Mouse (Mus musculus) heart, embryonic 14.5 days (tissue): ENCODE measurements around the gene Kansl1l. TPM values are rescaled to one million over a fixed set of nuclear protein-coding genes. Genes with fewer than 3 reads are reported as not detected.

ENCODE experiments used
- ATAC-seq: fragments of 200-750 bp; cut with Nextera tagmentation; 2 replicates; pipeline ENCODE4 v1.8.0; 2017; ENCODE audit warnings: low read depth, moderate TSS enrichment; ENCODE audit not compliant: insufficient number of reproducible peaks, insufficient read depth, low FRiP score
- H3K27ac ChIP-seq, 2 experiments: fragments of 200-500 bp in 1 of 2; fragments of 300-500 bp in 1 of 2; sonication (generic) in 1 of 2; replicated peaks in 1 of 2; 2 replicates each; pipeline ENCODE4 v1.5.1; 2012 to 2014; ENCODE audit warnings: low read depth in 2 of 2, low read length in 2 of 2, control low read depth in 1 of 2, mild to moderate bottlenecking in 1 of 2, mixed read lengths in 1 of 2; ENCODE audit not compliant: control insufficient read depth in 1 of 2, insufficient read depth in 1 of 2
- H3K27me3 ChIP-seq: fragments of 300-500 bp; sonication (generic); 2 replicates; pipeline ENCODE4 v1.6.1; 2014; ENCODE audit warnings: mild to moderate bottlenecking, low read length, control low read depth; ENCODE audit not compliant: control insufficient read depth, insufficient read depth
- H3K36me3 ChIP-seq: fragments of 300-500 bp; sonication (generic); 2 replicates; pipeline ENCODE4 v1.6.1; 2014; ENCODE audit warnings: mild to moderate bottlenecking, control low read depth, low read length, mixed read lengths; ENCODE audit not compliant: control insufficient read depth, insufficient read depth
- H3K4me1 ChIP-seq, 2 experiments: fragments of 200-500 bp in 1 of 2; fragments of 300-500 bp in 1 of 2; sonication (generic) in 1 of 2; 2 replicates each; pipeline ENCODE4 v1.6.1; 2012 to 2014; ENCODE audit warnings: low read length in 2 of 2, control low read depth in 1 of 2, mixed read lengths in 1 of 2; ENCODE audit not compliant: control insufficient read depth in 2 of 2, insufficient read depth in 2 of 2
- H3K4me2 ChIP-seq: fragments of 300-500 bp; sonication (generic); 2 replicates; pipeline ENCODE4 v1.6.1; 2014; ENCODE audit warnings: mild to moderate bottlenecking, low read length
- H3K4me3 ChIP-seq, 2 experiments: fragments of 200-500 bp in 1 of 2; fragments of 300-500 bp in 1 of 2; sonication (generic) in 1 of 2; 2 replicates each; pipeline ENCODE4 v1.5.1; 2012 to 2014; ENCODE audit warnings: low read length in 2 of 2, mild to moderate bottlenecking in 2 of 2, control low read depth in 1 of 2, low read depth in 1 of 2, moderate library complexity in 1 of 2; ENCODE audit not compliant: control insufficient read depth in 1 of 2, insufficient read depth in 1 of 2
- H3K9ac ChIP-seq: fragments of 300-500 bp; sonication (generic); 2 replicates; pipeline ENCODE4 v1.6.1; 2014; ENCODE audit warnings: mild to moderate bottlenecking, low read length
- H3K9me3 ChIP-seq: fragments of 300-500 bp; sonication (generic); 2 replicates; pipeline ENCODE4 v1.6.1; 2016; ENCODE audit warnings: low read length, control low read depth; ENCODE audit not compliant: control insufficient read depth
- WGBS: fragments of 180-500 bp; shearing (Covaris S2); extraction: QIAGEN DNeasy Blood & Tissue Kit; methylation state at CpG from one replicate; pipeline ENCODE4 v1.1.7; 2014; 5-methylcytosine and 5-hydroxymethylcytosine counted together
- polyA plus RNA-seq: library from polyadenylated mRNA; unstranded; fragments of >200 nt; fragmentation: Nextera tagmentation; extraction: Ambion mirVana; gene quantifications from 2 replicates; pipeline ENCODE4 v1.2.1, GENCODE M21; 2014

Gene Kansl1l
- polyA plus RNA-seq, 1 experiment from 2014 or later = 13.8 TPM

DNA sequence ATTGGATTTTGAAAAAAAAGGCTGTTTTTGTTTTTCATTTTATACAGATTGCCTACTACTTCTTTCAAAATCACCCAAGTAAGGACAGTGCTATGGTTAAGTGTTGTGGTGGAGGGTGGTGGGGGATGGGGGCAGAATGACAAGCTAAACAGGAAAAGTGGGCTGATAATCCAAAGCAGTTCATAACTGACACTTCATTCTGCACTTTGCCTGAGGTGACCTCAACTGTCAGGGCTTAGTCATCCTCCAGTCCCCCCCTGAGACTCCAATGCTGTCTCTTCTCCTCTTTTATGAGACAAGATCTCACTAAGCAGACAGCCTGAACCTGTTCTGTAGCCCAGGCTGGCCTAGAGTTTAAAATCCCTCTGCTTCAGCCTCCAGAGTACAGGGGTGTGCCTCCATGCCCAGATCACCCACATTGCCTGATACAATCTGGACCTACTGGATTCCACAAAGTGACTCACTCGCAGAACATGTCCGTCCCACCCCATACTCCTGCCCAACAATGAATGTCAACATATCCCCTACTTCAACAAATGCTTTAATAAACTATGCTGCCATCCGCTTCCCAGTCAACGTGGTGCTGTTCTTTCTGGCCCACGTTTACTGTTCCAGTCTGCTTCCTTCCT, 28.4 kb upstream of the Kansl1l start:
- ATAC-seq = no peak
- Histone ChIP-seq H3K9me3 (peaks cover 7% of the 10 kb centered on the region; the same call in 1 of the 2 replicates), H3K27ac (no peak overlapping the region), H3K9ac (no peak overlapping the region), H3K36me3 (peaks cover 86% of the 10 kb centered on the region), H3K4me2 (no peak overlapping the region), H3K4me1 (0 out of 4 replicates have a peak, but pooled peaks cover 0 to 2% of the 10 kb centered on the region in 2 experiments), H3K4me3 (no peak overlapping the region), H3K27me3 (no peaks in the 10 kb centered on the region)
- WGBS = 78% methylated on average over 5 of the region's 5 CpGs

DNA sequence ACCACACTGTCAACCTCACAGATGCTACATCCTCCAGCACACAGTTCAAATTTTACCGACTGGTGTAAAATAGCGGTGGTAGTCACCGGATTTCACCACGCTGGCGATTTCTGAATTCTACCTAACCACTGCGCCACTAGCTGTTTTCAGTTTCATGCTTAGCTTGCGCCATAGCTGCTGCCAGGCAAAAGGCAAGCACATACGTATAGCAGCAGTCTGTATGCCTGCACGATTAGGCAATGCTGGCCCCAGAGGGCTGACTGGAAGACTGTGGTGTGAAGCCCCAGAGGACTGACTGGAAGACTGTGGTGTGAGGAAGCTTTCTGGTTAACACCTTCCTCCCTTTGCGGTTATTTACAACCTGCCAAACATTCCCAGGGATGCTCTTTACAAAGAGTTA, 24.6 kb upstream of the Kansl1l start:
- WGBS = 86% methylated on average over 10 of the region's 10 CpGs
- H3K4me2 ChIP-seq = no peak overlapping the region
- H3K27me3 ChIP-seq = no peaks in the 10 kb centered on the region
- H3K4me3 ChIP-seq = no peak overlapping the region
- peaks cover 2 to 13% of the 10 kb centered on the region in 2 experiments; a peak in 2 of 4 replicates for H3K4me1 ChIP-seq
- no peak for ATAC-seq
- peaks cover 78% of the 10 kb centered on the region for H3K36me3 ChIP-seq
- H3K9ac ChIP-seq = no peak overlapping the region
- H3K27ac ChIP-seq = no peak overlapping the region
- no peaks in the 10 kb centered on the region for H3K9me3 ChIP-seq

DNA sequence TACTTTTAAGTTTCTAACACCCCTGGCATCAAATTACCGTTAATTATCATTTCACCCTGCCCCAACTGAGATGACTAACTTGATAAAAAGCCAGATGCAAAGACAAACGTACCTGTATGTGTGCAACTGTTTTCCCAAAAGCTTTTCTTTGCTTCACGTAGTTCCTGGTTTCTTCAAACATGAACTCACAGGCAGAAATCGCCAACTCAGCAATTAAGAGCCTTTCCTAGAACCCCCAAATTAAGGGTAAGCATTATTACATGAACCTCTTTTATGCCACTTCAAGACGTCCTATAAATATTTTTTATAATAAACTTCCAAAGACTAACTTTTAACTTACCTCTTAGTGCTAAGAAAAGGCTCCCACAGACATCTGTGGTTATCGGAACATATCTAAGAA, 24.1 kb upstream of the Kansl1l start:
- peaks cover 2 to 13% of the 10 kb centered on the region in 2 experiments; a peak in 2 of 4 replicates for H3K4me1 ChIP-seq
- H3K4me3 ChIP-seq = no peak overlapping the region
- WGBS = 82% methylated on average over 6 of the region's 6 CpGs
- H3K27ac ChIP-seq = no peak overlapping the region; a peak in 1 of 4 replicates
- no peak overlapping the region for H3K9ac ChIP-seq
- H3K36me3 ChIP-seq = peaks cover 77% of the 10 kb centered on the region
- ATAC-seq = no peak
- H3K9me3 ChIP-seq = no peaks in the 10 kb centered on the region
- H3K27me3 ChIP-seq = no peaks in the 10 kb centered on the region
- H3K4me2 ChIP-seq = no peak overlapping the region

DNA sequence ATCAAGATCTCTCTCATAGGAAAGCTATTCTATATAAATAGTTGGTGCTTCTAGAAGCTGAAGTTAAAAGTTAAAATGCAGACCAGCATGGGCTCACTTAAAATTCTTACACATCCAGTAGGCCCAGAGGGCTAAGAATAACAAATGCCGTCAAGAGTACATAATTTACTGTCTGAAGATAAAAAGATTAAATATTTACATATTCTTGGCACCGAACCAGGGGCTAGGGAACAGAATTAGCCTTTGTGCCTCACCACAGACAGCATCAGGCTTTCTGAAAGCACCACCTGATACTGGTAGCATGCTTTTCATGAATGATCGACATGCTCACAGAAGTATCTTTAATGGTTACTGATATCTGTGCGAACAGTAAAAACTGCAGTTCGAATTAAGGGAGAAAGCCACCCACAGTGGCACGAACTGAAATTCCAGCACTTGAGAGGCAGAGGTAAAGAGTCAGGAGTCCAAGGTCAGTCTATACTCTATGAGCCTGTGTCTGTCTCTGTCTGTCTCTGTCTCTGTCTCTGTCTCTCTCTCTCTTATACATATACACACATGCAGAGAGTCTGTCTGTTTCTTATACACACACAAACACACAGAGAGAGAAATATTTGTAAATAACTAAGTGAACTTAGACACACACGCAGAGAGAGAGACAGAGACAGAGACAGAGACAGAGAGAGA, 22.5 kb upstream of the Kansl1l start:
- H3K9me3 ChIP-seq = no peaks in the 10 kb centered on the region
- peaks cover 2 to 13% of the 10 kb centered on the region in 2 experiments; a peak in 2 of 4 replicates for H3K4me1 ChIP-seq
- peaks cover 74% of the 10 kb centered on the region for H3K36me3 ChIP-seq
- ATAC-seq = peak; percentile 62
- WGBS = 41% methylated on average over 7 of the region's 7 CpGs
- H3K27me3 ChIP-seq = no peaks in the 10 kb centered on the region
- H3K9ac ChIP-seq = peak overlapping the region; percentile 51
- H3K27ac ChIP-seq = peak overlapping the region; percentile 69 to 82
- H3K4me2 ChIP-seq = 0 out of 2 replicates have a peak overlapping the region, but pooled peaks have one; percentile 6
- no peak overlapping the region for H3K4me3 ChIP-seq

DNA sequence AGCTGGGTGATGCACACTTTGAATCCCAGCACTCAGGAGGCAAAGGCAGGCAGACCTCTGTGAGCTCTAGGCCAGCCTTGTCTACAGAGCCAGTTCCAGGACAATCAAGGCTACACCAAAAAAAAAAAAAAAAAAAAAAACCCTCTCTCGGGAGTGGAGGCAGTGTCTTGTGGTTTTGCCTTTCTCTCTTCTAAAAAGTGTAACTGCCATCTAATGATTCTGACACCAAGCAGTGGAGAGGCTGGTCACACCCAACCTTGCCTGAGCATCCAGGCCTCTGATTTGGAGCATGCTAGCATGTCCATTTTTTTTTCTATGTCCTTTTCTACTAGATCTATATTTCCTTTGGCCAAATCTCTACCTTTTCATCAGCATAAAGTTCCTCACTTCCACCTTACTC, 21.8 kb upstream of the Kansl1l start:
- peaks cover 80% of the 10 kb centered on the region for H3K36me3 ChIP-seq
- no peak for ATAC-seq
- 67% methylated on average over 1 of the region's 1 CpGs for WGBS
- no peak overlapping the region for H3K4me2 ChIP-seq
- H3K4me3 ChIP-seq = no peak overlapping the region
- no peak overlapping the region for H3K9ac ChIP-seq
- H3K4me1 ChIP-seq = peaks cover 2 to 13% of the 10 kb centered on the region in 2 experiments; a peak in 2 of 4 replicates
- H3K9me3 ChIP-seq = no peaks in the 10 kb centered on the region
- peak overlapping the region; percentile 64 to 69 for H3K27ac ChIP-seq
- no peaks in the 10 kb centered on the region for H3K27me3 ChIP-seq

DNA sequence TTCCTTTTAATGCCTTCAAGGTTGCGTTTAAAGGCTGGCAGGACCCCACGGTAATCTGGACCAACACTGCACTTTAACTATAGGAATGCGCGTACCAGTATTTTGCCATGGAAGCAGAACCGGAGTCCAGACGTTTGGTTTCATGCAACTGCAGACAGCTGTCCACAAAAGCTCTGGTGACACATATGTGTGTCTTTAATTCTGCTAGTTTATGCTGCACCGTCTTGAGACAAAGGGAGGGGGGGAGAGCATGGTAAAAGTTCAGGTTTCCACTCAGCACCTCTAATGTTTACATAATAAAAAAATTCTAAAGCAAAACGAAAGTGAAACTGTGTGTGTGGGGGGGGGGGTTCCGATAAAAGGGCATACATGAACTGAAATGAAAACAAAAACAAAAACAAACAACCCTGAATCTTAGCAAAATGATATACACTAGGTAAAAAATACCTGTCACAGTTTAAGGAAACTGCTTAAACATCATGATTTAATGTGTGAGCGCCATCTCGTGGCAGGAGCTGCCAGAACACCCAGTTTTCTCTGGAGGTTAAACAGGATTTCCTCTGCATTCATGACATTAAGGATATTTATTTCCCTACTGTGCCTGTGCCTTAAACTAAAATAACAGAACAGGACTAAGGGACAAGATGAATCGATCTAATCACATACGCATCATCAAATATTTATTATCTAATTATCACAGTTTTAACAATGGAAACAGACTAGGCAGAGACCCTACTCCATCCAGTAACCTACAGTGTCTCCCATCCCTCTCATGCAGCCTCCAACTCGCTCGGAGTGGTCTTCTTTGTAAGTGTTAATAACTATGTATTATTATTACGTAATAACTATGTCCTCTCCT, 21.1 kb upstream of the Kansl1l start:
- H3K9me3 ChIP-seq = no peaks in the 10 kb centered on the region
- ATAC-seq = no peak
- no peak overlapping the region for H3K4me3 ChIP-seq
- H3K4me1 ChIP-seq = peaks cover 2 to 13% of the 10 kb centered on the region in 2 experiments; a peak in 2 of 4 replicates
- 56% methylated on average over 16 of the region's 16 CpGs for WGBS
- H3K9ac ChIP-seq = no peak overlapping the region
- no peak overlapping the region for H3K4me2 ChIP-seq
- H3K27ac ChIP-seq = peak overlapping the region; percentile 64 to 69; a peak in 2 of 4 replicates
- peaks cover 87% of the 10 kb centered on the region for H3K36me3 ChIP-seq
- no peaks in the 10 kb centered on the region for H3K27me3 ChIP-seq

- peaks cover 2 to 13% of the 10 kb centered on the region in 2 experiments; a peak in 2 of 4 replicates for H3K4me1 ChIP-seq
- peaks cover 86% of the 10 kb centered on the region for H3K36me3 ChIP-seq
- no peak for ATAC-seq
- H3K27me3 ChIP-seq = no peaks in the 10 kb centered on the region
- H3K27ac ChIP-seq = no peak overlapping the region
- WGBS = 88% methylated on average over 3 of the region's 3 CpGs
- H3K4me2 ChIP-seq = no peak overlapping the region
- H3K9ac ChIP-seq = no peak overlapping the region
- no peak overlapping the region for H3K4me3 ChIP-seq
- no peaks in the 10 kb centered on the region for H3K9me3 ChIP-seq
Measured at GRCm38 (mm10) chr1:66837207-66837606, 19.8 kb upstream of the Kansl1l start.
